Mouse (Mus musculus) heart, postnatal 10 days (tissue): ENCODE measurements around the gene Pitpna. TPM values are rescaled to one million over a fixed set of nuclear protein-coding genes. Genes with fewer than 3 reads are reported as not detected.
"Not testable (repeated sequence)": the region's sequence is repeated elsewhere in the genome, so short reads cannot be mapped to it uniquely, and the experiment has no call there.

Source experiments
- DNase-seq, 2 experiments: peaks; one replicate each; pipeline ENCODE4 v3.0.0; 2021
- intact Hi-C: fragments of 180-260 bp; cut with DNase I; formaldehyde crosslinking; loops from one replicate; pipeline ENCODE4 v1.15.1; 2025
- total RNA-seq, 2 experiments: library from RNA; stranded (reverse); gene quantifications; 2 replicates each; pipeline ENCODE4 v1.2.3; 2021

The Pitpna gene
- total RNA-seq, 2 experiments from 2014 or later = 146 to 150 TPM

GRCm38 (mm10) chr11:75585978-75586377, 1.9 kb upstream of the Pitpna start:
- intact Hi-C loops = no loop called here
- no peak for DNase-seq

GRCm38 (mm10) chr11:75586963-75587362, 934 bp upstream of the Pitpna start:
- intact Hi-C loops = no loop called here

GRCm38 (mm10) chr11:75588285-75588941, 516 bp downstream of the Pitpna start:
- intact Hi-C loops = no loop called here
- DNase-seq = no peak

More at GRCm38 (mm10) chr11:75586963-75587362, 934 bp upstream of the Pitpna start:
- no peak for DNase-seq

- DNase-seq = no peak
- intact Hi-C loops = no loop called here
These were observed 4.7 kb downstream of the Pitpna start for GRCm38 (mm10) chr11:75592612-75593011.

GRCm38 (mm10) chr11:75594431-75594830, 6.5 kb downstream of the Pitpna start:
- no peak for DNase-seq
- intact Hi-C loops = no loop called here

- no peak for DNase-seq
- intact Hi-C loops = no loop called here
These were observed 7.5 kb downstream of the Pitpna start for GRCm38 (mm10) chr11:75595404-75595803.

GRCm38 (mm10) chr11:75595816-75596215, 7.9 kb downstream of the Pitpna start:
- DNase-seq = no peak
- intact Hi-C loops = no loop called here

GRCm38 (mm10) chr11:75596726-75597255, 8.9 kb downstream of the Pitpna start:
- peak; percentile 75 to 76 for DNase-seq
- intact Hi-C loops = no loop called here

GRCm38 (mm10) chr11:75598004-75598403, 10.1 kb downstream of the Pitpna start:
- DNase-seq = no peak
- intact Hi-C loops = no loop called here

GRCm38 (mm10) chr11:75599802-75600201, 11.9 kb downstream of the Pitpna start:
- intact Hi-C loops, DNase-seq: not testable (repeated sequence)

GRCm38 (mm10) chr11:75604826-75605225, 16.9 kb downstream of the Pitpna start:
- intact Hi-C loops = no loop called here
- DNase-seq = no peak

- intact Hi-C loops = no loop called here
- DNase-seq = no peak
These were observed 17.4 kb downstream of the Pitpna start for GRCm38 (mm10) chr11:75605318-75605717.

- DNase-seq = no peak
- intact Hi-C loops = no loop called here
These were observed 20.9 kb downstream of the Pitpna start for GRCm38 (mm10) chr11:75608776-75609175.

GRCm38 (mm10) chr11:75610021-75610420, 22.1 kb downstream of the Pitpna start:
- intact Hi-C loops = no loop called here

GRCm38 (mm10) chr11:75614769-75615168, 26.9 kb downstream of the Pitpna start:
- no peak for DNase-seq
- intact Hi-C loops = no loop called here

More at GRCm38 (mm10) chr11:75610021-75610420, 22.1 kb downstream of the Pitpna start:
- no peak for DNase-seq

- DNase-seq = no peak
- intact Hi-C loops = no loop called here
These were observed 27.7 kb downstream of the Pitpna start for GRCm38 (mm10) chr11:75615556-75615955.

GRCm38 (mm10) chr11:75619133-75619532, 31.2 kb downstream of the Pitpna start:
- intact Hi-C loops = no loop called here
- DNase-seq = peak in 1 of 2 experiments; percentile 54

GRCm38 (mm10) chr11:75620136-75620780, 32.4 kb downstream of the Pitpna start:
- DNase-seq = peak; percentile 75 to 87

GRCm38 (mm10) chr11:75621426-75621825, 33.5 kb downstream of the Pitpna start:
- intact Hi-C loops = no loop called here
- no peak for DNase-seq

More at GRCm38 (mm10) chr11:75620136-75620780, 32.4 kb downstream of the Pitpna start:
- intact Hi-C loops = no loop called here

- no peak for DNase-seq
- intact Hi-C loops = no loop called here
These were observed 34.9 kb downstream of the Pitpna start for GRCm38 (mm10) chr11:75622588-75623329.

- peak; percentile 69 to 77 for DNase-seq
- intact Hi-C loops = no loop called here
These were observed 36.2 kb downstream of the Pitpna start for GRCm38 (mm10) chr11:75624102-75624554.
